Mouse (Mus musculus) large intestine, adult 2 months (tissue): ENCODE results near the gene Cyb561. TPM values are rescaled to one million over a fixed set of nuclear protein-coding genes. Genes with fewer than 3 reads are reported as not detected.

Experiments
- DNase-seq: peaks from one replicate; pipeline ENCODE4 v3.0.0-alpha.2; 2012; ENCODE audit warnings: low read depth, low spot score
- whole genome bisulfite sequencing: fragments of 180-500 bp; shearing (Covaris S2); methylation state at CpG from one replicate; pipeline ENCODE4 v1.1.7; 2018; 5-methylcytosine and 5-hydroxymethylcytosine counted together
- polyA plus RNA-seq: library from polyadenylated mRNA; depleted of rRNA; stranded (reverse); fragments of >200 nt; gene quantifications from 2 replicates; pipeline ENCODE4 v1.2.3, GENCODE M21; 2012; rRNA removed

Gene Cyb561
- polyA plus RNA-seq: 75.4 and 75.7 TPM in 2 replicates

DNA sequence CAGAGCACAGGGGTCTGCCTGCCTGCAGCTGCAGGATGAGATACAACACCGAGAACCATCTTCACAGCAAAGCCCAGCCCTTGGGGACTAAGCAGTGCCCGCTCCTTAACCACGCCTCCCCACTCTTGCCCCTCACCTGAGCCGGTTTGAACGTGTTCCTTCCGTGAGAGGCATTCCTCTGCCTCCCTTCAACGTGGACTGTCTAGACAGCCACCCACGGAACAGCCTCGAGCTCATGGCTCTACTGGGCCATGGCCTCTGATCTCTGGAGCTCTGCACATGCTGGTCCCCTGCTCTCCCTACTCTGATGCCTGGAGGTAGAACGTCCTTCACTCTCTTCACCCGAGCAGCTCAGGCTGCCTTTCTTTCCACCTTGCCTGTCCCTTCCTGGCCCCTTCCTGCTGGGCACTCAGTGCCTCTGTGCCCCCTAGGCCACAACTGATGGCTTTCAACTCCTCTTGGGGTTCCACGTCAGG is at the start of gene Cyb561:
Gene Cyb561 (minus strand): TSS at position 426 of the 476 bp plus-strand sequence.
- no peak for DNase-seq
- WGBS: 75% methylated on average over 12 of the region's 12 CpGs

DNA sequence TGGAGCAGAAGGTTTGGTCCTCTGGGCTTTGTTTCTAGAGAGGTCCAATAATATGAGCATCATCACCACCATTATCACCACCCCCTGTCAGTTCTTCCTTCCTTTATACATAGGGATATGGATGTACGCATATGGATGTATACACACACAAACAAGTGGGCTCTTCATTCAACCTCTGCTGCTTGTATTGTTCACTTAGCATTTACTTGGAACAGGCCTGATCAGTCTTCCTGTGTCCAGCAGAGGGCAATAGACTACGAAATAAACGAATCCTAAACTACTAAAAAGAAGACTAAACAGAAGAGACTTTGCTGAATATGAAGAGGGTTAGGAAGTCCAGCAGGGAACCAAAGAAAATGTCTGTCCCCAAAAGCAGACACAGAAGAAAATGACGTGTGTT is 48.6 kb upstream of the Cyb561 start:
- no peak for DNase-seq
- 33% methylated on average over 4 of the region's 4 CpGs for WGBS

DNA sequence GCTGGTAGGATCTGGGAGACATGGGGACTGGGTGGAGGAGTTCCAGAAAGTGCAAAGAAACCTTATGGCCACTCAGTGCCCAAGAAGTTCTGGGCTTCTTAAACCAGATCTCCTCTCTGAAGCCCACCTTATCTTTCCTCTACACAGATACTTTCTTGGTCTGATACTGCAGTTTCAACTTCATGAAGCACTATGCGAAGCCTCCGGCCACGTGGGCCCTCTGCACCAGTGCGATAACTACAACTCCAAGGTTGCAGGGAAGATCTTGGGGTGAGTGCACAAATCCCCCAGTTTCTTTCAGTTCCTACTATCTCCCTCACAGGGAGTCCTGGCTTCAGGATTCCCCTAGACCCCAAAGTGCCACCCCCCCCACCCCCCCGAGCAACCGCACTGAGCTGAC is 46.9 kb upstream of the Cyb561 start:
- 95% methylated on average over 6 of the region's 6 CpGs for WGBS
- no peak for DNase-seq

GRCm38 (mm10) chr11:105994375-105994774 is 41.2 kb upstream of the Cyb561 start, which contains the start of gene Ace3:
Gene Ace3 (plus strand): TSS chr11:105994675.
- 95% methylated on average over 3 of the region's 3 CpGs for WGBS

DNA sequence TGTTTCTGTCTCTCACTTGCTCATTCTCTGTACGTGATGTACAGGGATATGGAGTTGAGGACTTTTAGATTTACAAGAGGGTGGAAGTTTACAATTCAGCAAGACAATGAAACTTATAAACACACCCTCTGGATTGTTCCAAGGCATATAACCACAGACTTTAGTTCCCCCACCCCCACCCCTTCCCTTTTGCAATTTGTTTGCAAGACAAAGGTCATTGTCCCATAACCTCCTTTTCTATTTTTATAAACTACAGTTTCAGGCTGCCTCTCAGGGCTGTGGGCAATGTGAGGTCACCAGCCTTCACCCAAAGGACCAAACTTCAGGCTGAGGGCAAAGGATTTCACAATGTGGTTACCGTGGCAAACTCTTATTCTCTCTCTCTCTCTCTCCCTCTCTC is 37.1 kb upstream of the Cyb561 start:
- 10% methylated on average over 2 of the region's 2 CpGs for WGBS
- DNase-seq: no peak

More at GRCm38 (mm10) chr11:105994375-105994774, 41.2 kb upstream of the Cyb561 start, which contains the start of gene Ace3:
- no peak for DNase-seq

- 59% methylated on average over 6 of the region's 6 CpGs for WGBS
- DNase-seq: no peak
These were observed 36.3 kb upstream of the Cyb561 start for GRCm38 (mm10) chr11:105989446-105989845.

- no peak for DNase-seq
- 56% methylated on average over 6 of the region's 6 CpGs for WGBS
These were observed 34.3 kb upstream of the Cyb561 start for GRCm38 (mm10) chr11:105987446-105987845.

DNA sequence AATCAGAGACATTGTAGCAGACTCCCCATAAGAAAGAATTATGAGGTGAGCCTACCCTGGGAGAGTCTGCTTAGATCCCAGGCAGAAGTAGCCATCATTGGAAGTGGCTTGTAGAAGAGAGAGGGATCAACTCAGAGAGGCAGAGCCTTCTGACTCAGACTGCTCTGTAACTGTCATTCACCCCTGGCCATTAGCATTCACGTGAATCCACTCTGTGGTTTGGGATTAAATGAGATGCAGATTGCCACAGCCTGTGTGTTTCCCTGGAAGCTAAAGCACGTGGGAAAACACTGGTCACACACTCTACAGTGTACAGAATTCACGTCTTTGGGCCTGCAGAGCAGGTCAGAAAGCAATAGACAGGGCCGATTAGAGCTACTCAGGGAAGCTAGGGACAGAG is 31.3 kb upstream of the Cyb561 start:
- WGBS: 75% methylated on average over 4 of the region's 4 CpGs
- DNase-seq: no peak

- 59% methylated on average over 5 of the region's 5 CpGs for WGBS
- DNase-seq: no peak
These were observed 25.5 kb upstream of the Cyb561 start for GRCm38 (mm10) chr11:105978634-105979033.

DNA sequence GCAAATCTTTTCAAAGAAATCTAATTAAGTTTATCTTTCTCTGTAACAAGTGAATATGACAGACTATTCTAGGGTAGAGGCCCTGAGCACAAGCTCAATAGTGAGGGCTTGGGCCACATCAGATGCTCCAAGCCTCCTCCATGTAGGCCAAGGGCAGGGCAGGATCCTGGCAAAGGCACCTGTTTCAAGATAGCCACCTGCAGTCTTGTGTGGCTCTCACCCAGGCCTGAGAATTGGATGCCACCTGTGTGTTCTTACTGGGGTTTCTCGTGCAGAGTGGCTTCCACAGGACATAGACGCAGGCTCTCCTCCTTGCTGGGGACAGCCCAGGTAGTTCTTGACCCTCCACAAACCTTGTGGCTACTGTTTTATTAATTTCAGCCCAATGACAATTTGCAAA is 25.1 kb upstream of the Cyb561 start:
- WGBS: 98% methylated on average over 2 of the region's 2 CpGs
- DNase-seq: no peak

DNA sequence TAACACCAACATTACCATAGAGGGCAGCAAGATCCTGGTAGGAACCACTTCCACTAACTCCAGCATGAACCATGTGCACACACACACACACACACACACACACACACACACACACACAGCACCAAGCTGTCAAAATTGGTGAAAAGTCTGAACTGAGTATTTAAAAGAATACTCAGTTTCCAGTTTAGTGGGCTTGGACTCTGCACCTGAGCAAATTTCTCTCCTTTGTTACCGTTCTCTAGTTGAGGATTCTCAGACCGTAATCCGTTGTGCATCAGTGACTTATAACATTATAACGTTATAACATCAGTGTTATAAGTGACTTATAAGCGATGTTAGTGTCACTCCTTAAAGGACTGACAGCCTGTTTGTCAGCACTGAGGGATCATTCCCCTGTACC is 22.5 kb upstream of the Cyb561 start:
- DNase-seq: no peak
- 57% methylated on average over 5 of the region's 5 CpGs for WGBS

- no peak for DNase-seq
- WGBS: 70% methylated on average over 3 of the region's 3 CpGs
These were observed 21.9 kb upstream of the Cyb561 start for GRCm38 (mm10) chr11:105975050-105975449.

DNA sequence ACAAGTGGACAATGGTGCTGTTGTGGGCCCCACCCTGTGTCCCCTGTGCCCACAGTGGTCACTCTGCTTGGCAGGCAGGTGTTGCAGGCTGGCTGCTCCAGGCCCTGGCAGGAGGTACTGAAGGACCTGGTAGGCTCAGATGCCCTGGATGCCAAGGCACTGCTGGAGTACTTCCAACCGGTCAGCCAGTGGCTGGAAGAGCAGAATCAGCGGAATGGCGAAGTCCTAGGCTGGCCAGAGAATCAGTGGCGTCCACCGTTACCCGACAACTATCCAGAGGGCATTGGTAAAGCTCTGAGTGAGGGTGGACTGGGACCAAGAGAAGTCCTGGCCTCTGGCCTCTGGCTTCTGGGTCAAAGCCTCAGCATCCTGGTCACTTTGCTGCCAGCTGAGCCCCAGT is 21.5 kb upstream of the Cyb561 start:
- DNase-seq: no peak
- 91% methylated on average over 6 of the region's 6 CpGs for WGBS

DNA sequence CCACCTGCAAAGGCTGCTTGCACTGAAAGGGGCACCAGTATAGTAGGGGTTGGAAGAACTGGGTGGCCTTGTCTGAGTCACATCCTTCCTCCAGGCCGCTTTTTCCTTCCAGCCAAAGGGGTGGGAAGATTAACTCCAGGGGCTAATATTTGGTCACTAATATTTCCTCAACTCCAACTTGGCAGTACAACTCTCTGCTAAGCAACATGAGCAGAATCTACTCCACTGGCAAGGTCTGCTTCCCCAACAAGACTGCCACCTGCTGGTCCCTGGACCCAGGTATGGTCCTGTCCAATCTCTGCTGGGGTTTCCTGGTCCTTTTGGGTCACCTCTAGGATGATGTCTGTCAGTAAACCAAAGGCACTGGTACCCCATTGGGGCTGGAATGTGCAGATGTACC is 16.4 kb upstream of the Cyb561 start:
- DNase-seq: no peak
- 50% methylated on average over 1 of the region's 1 CpGs for WGBS

GRCm38 (mm10) chr11:105968948-105969347 is 15.8 kb upstream of the Cyb561 start:
- 70% methylated on average over 10 of the region's 10 CpGs for WGBS

DNA sequence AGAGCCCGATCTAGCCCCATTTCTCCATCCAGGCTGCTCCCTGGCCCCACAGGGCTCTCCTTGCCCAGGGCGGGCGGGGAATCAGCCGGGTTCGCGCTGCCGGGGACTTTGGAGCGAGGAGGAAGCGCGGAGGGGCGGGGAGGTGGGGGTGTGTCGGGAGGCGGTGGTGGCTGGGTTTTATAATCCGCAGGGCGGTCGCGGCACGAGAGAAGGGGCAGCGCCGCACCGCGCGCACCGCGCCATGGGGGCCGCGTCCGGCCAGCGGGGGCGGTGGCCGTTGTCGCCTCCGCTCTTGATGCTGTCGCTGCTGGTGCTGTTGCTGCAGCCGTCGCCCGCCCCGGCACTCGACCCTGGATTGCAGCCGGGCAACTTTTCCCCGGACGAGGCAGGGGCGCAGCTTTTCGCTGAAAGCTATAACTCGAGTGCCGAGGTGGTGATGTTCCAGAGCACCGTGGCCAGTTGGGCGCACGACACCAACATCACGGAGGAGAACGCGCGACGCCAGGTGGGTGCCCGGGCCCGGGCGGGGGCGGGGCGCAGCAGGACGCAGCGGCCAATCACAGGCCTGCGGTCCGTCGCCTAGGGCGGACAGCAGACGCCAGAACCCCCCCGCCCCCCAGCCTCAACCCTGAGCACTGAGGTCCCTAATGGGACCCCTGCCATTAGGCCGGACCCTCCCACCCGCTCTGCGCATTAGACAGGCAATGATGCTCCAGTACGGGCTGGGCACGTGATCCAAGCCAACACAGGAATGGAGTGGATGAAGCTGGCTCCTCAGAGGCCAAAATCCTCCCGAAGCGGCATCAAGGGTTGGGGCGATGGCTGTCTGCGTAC is 14.8 kb upstream of the Cyb561 start, which contains the start of gene Ace:
Gene Ace (plus strand): TSS at position 205 of the 834 bp plus-strand sequence.
- no peak for DNase-seq

More at GRCm38 (mm10) chr11:105968948-105969347, 15.8 kb upstream of the Cyb561 start:
- DNase-seq: no peak

GRCm38 (mm10) chr11:105966288-105966687 is 13.2 kb upstream of the Cyb561 start:
- 77% methylated on average over 4 of the region's 4 CpGs for WGBS
- no peak for DNase-seq

More for the DNA sequence above, 14.8 kb upstream of the Cyb561 start, which contains the start of gene Ace:
- WGBS: 2% methylated on average over 71 of the region's 76 CpGs

DNA sequence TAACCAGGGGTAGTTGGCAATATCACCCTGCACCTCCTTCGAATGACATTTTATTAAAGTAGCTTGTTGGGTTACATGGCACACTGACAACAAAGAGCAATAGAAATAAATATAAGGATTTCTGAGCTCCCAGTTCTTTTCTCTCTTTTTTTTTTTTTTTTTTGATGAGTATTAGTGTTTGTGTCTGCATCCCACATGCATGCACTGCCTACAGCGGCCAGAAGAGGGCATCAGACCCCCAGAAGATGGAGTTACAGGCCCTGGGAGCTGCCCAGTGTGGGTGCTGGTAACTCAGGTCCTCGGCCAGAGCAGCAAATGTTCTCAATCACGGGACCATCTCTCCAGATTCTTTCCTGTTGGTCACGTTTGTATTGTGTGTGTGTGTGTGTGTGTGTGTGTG is 11.6 kb upstream of the Cyb561 start:
- no peak for DNase-seq
- 64% methylated on average over 5 of the region's 5 CpGs for WGBS

DNA sequence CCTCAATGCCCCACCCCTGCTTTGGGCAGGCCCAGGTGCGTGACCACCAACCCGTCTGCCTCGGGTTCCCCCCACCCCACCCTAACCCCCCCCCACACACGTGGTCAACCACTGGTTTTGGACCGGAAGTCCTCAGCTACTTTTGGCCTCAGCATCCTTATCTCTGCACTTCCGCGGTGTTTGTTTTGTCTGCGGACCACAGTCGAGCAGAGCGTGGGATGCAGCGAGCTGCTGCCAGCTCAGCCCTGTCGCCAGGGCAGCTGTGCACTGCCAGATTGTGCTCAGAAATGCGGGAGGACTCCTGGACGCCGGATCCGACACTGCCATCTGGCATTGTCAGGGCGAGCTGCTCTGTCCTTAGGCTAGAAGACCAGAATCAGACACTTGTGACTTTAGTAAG is 6.2 kb upstream of the Cyb561 start:
- WGBS: 33% methylated on average over 17 of the region's 17 CpGs
- DNase-seq: no peak

DNA sequence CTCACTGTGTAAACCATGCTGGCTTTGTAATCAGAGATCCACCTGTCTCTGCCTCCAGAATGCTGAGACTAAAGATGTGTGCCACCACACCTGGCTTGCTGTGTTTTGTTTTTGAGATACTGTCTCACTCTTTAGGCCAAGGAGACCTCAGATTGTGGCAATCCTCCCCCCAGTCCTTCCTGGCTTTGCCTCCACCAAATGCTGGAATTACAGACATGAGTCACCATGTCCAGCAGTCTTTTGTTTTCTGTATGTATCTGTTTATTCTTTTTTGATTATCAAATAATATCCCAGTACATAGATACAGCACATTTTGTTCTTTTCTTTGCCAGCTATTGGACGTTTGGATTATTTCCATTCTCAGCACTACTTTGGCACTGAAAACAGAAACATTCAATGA is 5.4 kb upstream of the Cyb561 start:
- DNase-seq: no peak
- WGBS: 33% methylated on average over 1 of the region's 1 CpGs

DNA sequence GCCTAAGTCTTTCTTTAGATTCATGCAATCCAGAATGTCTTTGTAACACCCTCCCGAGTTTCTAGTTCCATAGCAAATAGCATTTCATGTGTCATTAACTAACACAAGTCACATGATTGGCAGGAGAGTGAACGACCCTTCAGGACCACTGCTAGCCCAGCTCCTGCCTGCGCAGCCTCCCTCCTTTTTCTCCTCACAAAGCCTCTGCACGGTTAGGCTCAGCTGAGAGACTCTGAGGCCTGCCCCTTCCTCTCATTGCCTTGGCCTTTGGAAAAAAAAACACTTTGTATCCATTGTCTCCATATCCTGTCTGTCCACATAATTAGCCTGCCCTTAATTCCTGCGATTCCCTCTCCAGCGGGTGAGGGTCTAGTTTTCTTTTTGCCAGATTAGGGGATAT is 4.4 kb upstream of the Cyb561 start:
- WGBS: 65% methylated on average over 6 of the region's 6 CpGs
- no peak for DNase-seq
